Mouse (Mus musculus): ENCODE data around the gene Ppp1r13l.

DNA sequence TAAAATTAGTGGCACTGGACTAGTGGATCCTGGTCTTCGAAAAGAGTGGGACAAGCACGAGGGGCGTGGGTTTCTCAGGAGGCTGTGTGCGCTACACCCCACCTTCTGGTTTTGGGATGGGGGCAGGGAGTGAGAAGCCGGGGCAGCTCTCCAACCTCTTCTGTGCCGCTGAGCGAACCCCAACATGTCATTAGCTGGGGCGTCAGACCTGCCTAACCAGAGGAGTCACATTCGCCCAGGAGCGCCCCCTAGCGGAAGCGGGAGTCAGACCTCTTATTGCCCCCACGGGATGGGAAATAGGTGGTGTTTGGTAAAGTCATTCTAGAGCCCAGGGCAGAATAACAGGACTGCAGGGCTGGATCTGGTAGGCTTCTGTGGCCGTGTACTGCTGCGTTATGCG is 2.2 kb downstream of the Ppp1r13l start:
- TF ChIP-seq POLR2A (IDR thresholded peaks at IDR 0.05; ENCODE audit: borderline replicate concordance, control insufficient read depth, low read depth, low read length) (no peak), CTCF (IDR thresholded peaks at IDR 0.05; ENCODE audit: control insufficient read depth, insufficient read depth, low read length) (peak; percentile 86)
